Comparison of ENCODE assay signal across 11 mouse cellular contexts in the genomic region with DNA sequence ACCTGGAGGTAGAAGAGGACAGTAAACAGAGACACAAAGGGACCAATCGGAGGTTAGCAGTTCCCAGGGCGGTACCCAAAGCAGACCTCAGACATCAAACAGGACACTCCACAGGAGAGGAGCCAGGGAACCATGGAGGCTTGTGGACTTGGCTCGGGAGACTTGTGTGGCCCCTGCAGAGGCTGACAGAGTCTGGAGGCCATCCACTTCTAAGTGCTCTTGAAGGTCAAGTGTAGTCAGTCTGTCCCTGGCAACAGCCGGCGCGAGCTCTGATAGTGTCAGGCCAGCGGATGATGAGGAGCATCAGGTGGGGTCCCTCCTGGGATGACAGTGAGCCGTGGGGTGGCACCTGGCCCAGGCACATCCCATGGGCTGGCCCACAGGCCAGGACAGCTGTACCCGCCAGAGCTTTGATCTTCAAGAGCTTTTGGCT. TPM values are rescaled to one million over a fixed set of nuclear protein-coding genes. Genes with fewer than 3 reads are reported as not detected.
DNase-seq lines count a peak whose midpoint lies in the region; ATAC-seq lines count a peak whose summit lies in the region.
"Had no signal": no experiment of that assay in that cellular context is flagged by ENCODE, and none has a peak within 500 bp of the region (broad histone marks: within the 10 kb centered on the region; RNA-seq: fewer than 3 reads in every experiment).

No protein-coding gene starts in this region.

- H3K4me3 ChIP-seq in neural tube, embryonic 11.5 days (ENCODE audit: low read depth, low read length) = no peak overlapping the region
- H3K4me3 ChIP-seq: forebrain, embryonic 15.5 days; lung, embryonic 15.5 days had no signal

- no peak overlapping the region for H3K4me2 ChIP-seq in neural tube, embryonic 11.5 days (ENCODE audit: low read depth)
- H3K4me2 ChIP-seq: forebrain, embryonic 15.5 days; lung, embryonic 15.5 days had no signal

- H3K9ac ChIP-seq in neural tube, embryonic 11.5 days (ENCODE audit: low read length) = no peak overlapping the region
- H3K9ac ChIP-seq: forebrain, embryonic 15.5 days; lung, embryonic 15.5 days had no signal

- no peaks in the 10 kb centered on the region for H3K27me3 ChIP-seq in neural tube, embryonic 11.5 days (ENCODE audit: control insufficient read depth, insufficient read depth, low read length)
- H3K27me3 ChIP-seq: forebrain, embryonic 15.5 days; lung, embryonic 15.5 days had no signal

- peaks cover 7% of the 10 kb centered on the region for H3K4me1 ChIP-seq in neural tube, embryonic 11.5 days (ENCODE audit: control insufficient read depth, insufficient read depth, low read length)
- H3K4me1 ChIP-seq: forebrain, embryonic 15.5 days had no signal

- WGBS in neural tube, embryonic 11.5 days = 54% methylated on average over 9 of the region's 9 CpGs

- no peaks in the 10 kb centered on the region; the same call in 1 of the 2 replicates for H3K36me3 ChIP-seq in neural tube, embryonic 11.5 days (ENCODE audit: control insufficient read depth, insufficient read depth, low read length)
- H3K36me3 ChIP-seq: forebrain, embryonic 15.5 days had no signal

- H3K9me3 ChIP-seq in neural tube, embryonic 11.5 days (ENCODE audit: control insufficient read depth, low read length) = no peaks in the 10 kb centered on the region
- H3K9me3 ChIP-seq: forebrain, embryonic 15.5 days; lung, embryonic 15.5 days had no signal

- H3K27ac ChIP-seq in neural tube, embryonic 11.5 days (ENCODE audit: low read depth, low read length) = 0 out of 2 replicates have a peak overlapping the region, but pooled peaks have one; percentile 8
- H3K27ac ChIP-seq: forebrain, embryonic 15.5 days; lung, embryonic 15.5 days had no signal

- no peak for ATAC-seq in neural tube, embryonic 11.5 days (ENCODE audit: insufficient read depth, low FRiP score, low TSS enrichment)
- ATAC-seq: activated CD4-positive, CD25-positive, alpha-beta regulatory T cell, adult 4 months; forebrain, embryonic 15.5 days; inflammation-experienced regulatory T-cells, adult 6 months had no signal

- intact Hi-C loops in heart, postnatal 10 days (cut with DNase I) = no loop called here

- DNase-seq in neural tube, embryonic 11.5 days (ENCODE audit: low spot score) = no peak
- no peak for DNase-seq in neural tube, embryonic 10.5 days (ENCODE audit: extremely low spot score, low spot score)
- DNase-seq in gastrocnemius, postnatal 25 days = peak; percentile 91
- DNase-seq in heart, postnatal 10 days = peak; percentile 61 to 74
- peak; percentile 26 for DNase-seq in testis, postnatal 14 days (ENCODE audit: low spot score)
- DNase-seq in spleen, postnatal 4 days (ENCODE audit: low spot score in 2 of 2) = no peak
- DNase-seq in layer of hippocampus, adult 11-12 months (ENCODE audit: low spot score) = no peak

RNA-seq across cellular contexts. Expression of a gene that starts 40.0 kb away (rescaled TPM):
- polyA plus RNA-seq in neural tube, embryonic 11.5 days (2014; fragmentation: Nextera tagmentation; extraction: Ambion mirVana) = 33.9 and 37.7 TPM in 2 replicates
- total RNA-seq in gastrocnemius, postnatal 25 days (2021) = 10 to 100 TPM in 1 of 2 experiments, 1 to 10 TPM in 1; 9.4 to 15.4 TPM
- total RNA-seq in heart, postnatal 10 days (2021) = 1 to 10 TPM; 4.7 to 5.1 TPM
- polyA plus RNA-seq: activated CD4-positive, CD25-positive, alpha-beta regulatory T cell, adult 4 months had no signal

Comparison
In these comparisons a context has a peak if more than half of its experiments do, and no peak if none do; other contexts are left out.
1. DNase-seq: peak in gastrocnemius, postnatal 25 days (single experiment), heart, postnatal 10 days (2 of 2) and testis, postnatal 14 days (single experiment); none in neural tube, embryonic 11.5 days (single experiment), neural tube, embryonic 10.5 days (single experiment), spleen, postnatal 4 days (0 of 2) and layer of hippocampus, adult 11-12 months (single experiment).